Mouse (Mus musculus): Measurements from ENCODE around the gene Nxn. TPM values are rescaled to one million over a fixed set of nuclear protein-coding genes. Genes with fewer than 3 reads are reported as not detected.

The Nxn gene
- polyA plus RNA-seq, 1 experiment from 2014 or later, result 57.3 TPM

DNA sequence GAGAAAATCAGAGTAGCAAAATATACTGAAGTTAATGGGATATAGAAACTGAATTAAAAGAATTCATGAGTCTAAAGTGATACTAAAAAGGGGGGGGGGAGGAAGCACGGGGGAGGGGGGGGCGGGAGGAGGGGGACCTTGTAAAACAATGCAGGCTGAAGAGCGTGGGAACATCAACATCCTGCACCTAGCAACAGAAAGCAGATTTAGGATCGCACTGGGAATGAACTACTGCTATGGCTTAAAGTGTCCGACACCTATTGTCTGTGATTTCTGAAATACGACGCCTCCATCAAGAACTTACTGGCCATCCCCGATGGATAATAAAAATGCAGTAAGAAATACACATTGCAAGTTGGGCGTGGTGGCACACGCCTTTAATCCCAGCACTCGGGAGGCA lies 95.6 kb downstream of the Nxn start:
- Histone ChIP-seq H3K4me1 (peaks cover 20% of the 10 kb centered on the region), H3K4me3 (no peak overlapping the region), H3K36me3 (no peaks in the 10 kb centered on the region), H3K27ac (no peak overlapping the region), H3K9ac (no peak overlapping the region), H3K27me3 (no peaks in the 10 kb centered on the region), H3K9me3 (replicated peaks) (no peaks in the 10 kb centered on the region), H3K4me2 (replicated peaks) (no peak overlapping the region)
- 63% methylated on average over 11 of the region's 11 CpGs for WGBS
- ATAC-seq (ENCODE audit: low FRiP score), result no peak

DNA sequence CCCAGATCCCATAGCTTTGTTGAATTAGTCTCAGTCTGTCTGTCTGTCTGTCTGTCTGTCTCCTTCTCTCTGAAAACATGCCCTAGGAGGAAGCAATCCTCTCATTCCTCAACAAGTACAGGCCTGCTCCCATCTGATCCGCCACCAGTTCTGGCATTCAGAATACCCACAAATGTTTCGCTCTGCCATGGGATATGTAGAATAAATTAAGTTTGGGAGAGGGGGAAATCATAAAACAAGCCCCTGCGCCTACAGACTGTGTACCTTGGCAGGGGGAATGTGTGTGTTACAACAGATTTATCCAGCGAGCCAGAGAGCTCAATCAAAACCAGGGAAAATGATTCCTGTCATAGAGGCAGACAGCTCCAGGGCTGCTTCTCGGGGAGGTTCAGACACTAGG lies 98.1 kb downstream of the Nxn start:
- no peak overlapping the region for H3K4me2 ChIP-seq (replicated peaks)
- no peak for ATAC-seq (ENCODE audit: low FRiP score)
- no peaks in the 10 kb centered on the region for H3K27me3 ChIP-seq
- H3K9me3 ChIP-seq (replicated peaks), result no peaks in the 10 kb centered on the region
- no peak overlapping the region for H3K4me3 ChIP-seq
- H3K4me1 ChIP-seq, result peaks cover 29% of the 10 kb centered on the region
- H3K9ac ChIP-seq, result no peak overlapping the region
- H3K27ac ChIP-seq, result no peak overlapping the region
- H3K36me3 ChIP-seq, result no peaks in the 10 kb centered on the region
- WGBS, result 92% methylated on average over 5 of the region's 5 CpGs

DNA sequence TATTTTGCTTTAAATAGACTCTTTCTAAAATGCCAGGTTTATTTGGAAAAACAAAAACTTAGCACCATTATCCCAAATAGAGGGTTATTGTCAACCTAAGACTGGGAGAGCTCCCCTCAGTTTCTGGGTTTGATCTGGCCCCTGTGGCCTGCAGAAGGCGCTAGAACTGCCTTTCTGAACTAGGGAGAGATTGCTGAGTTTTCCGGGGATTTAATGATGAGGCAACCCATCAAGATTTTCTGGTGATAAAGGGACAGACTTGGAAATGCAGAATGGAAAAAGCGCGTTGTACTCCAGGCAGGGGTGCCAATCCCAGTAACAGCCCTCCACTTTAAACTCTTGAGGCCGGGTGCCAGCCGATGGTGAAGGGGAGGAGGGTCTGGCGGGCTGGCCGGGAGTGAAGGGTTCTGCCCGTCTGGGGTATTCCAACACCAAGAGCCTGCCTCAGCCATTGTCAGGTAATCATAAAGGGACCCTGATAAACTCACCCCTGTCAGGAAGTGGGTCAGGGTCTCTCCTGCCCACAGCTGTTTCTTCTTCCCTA lies 100.4 kb downstream of the Nxn start:
- no peak overlapping the region for H3K4me3 ChIP-seq
- H3K9ac ChIP-seq, result no peak overlapping the region
- no peaks in the 10 kb centered on the region for H3K9me3 ChIP-seq (replicated peaks)
- H3K27me3 ChIP-seq, result no peaks in the 10 kb centered on the region
- no peak for ATAC-seq (ENCODE audit: low FRiP score)
- no peak overlapping the region for H3K27ac ChIP-seq
- no peak overlapping the region for H3K4me2 ChIP-seq (replicated peaks)
- 76% methylated on average over 9 of the region's 9 CpGs for WGBS
- peaks cover 37% of the 10 kb centered on the region for H3K4me1 ChIP-seq
- H3K36me3 ChIP-seq, result no peaks in the 10 kb centered on the region

DNA sequence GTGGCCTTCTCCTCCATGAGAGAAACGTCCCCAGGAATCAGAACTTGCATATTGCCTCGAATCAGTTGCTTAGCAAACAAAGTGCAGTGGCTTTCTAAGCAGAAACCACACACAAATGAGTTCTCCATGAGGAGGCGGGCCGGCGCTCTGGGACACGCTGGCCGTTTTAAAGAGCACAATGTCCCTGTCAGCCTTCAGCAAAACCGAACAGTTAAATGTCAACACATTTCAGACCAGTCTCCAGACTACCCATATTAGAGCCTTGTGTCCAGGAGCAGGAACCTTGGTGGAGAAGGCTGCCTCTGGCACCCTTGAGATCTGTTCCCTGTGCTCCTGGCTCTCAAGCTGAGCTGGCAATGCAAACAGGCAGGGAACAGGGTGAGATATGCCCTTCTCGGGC lies 101.7 kb downstream of the Nxn start:
- Histone ChIP-seq H3K4me3 (no peak overlapping the region), H3K9ac (no peak overlapping the region), H3K36me3 (no peaks in the 10 kb centered on the region), H3K27ac (no peak overlapping the region), H3K9me3 (replicated peaks) (no peaks in the 10 kb centered on the region), H3K4me2 (replicated peaks) (no peak overlapping the region), H3K27me3 (no peaks in the 10 kb centered on the region), H3K4me1 (peaks cover 46% of the 10 kb centered on the region)
- WGBS, result 58% methylated on average over 9 of the region's 9 CpGs
- ATAC-seq (ENCODE audit: low FRiP score), result no peak

DNA sequence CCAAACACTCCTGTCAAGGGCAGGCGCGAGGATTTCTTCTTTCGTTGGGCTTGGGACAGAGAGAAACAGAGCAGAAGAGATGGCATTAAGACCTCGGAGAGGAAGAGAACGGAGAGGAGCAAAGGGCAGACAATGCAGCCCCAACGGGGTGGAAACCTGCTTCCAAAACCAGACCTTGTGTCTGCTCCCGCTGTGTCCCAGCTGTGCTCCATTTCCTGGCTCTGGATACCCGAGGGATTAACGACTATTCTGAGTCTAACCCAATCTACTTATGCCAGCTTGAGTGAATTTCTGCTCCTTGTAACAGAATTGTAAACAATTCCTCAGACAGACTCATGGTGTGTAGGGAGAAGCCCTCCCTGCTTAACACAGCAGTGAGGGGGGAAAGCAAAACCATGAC lies 104.1 kb downstream of the Nxn start:
- peaks cover 57% of the 10 kb centered on the region for H3K4me1 ChIP-seq
- H3K36me3 ChIP-seq, result no peaks in the 10 kb centered on the region
- no peak overlapping the region for H3K9ac ChIP-seq
- H3K4me3 ChIP-seq, result no peak overlapping the region
- H3K9me3 ChIP-seq (replicated peaks), result no peaks in the 10 kb centered on the region
- H3K27me3 ChIP-seq, result no peaks in the 10 kb centered on the region
- ATAC-seq (ENCODE audit: low FRiP score), result no peak
- H3K4me2 ChIP-seq (replicated peaks), result no peak overlapping the region; the same call in 1 of the 2 replicates
- H3K27ac ChIP-seq, result peak overlapping the region; percentile 66
- WGBS, result 22% methylated on average over 9 of the region's 9 CpGs

DNA sequence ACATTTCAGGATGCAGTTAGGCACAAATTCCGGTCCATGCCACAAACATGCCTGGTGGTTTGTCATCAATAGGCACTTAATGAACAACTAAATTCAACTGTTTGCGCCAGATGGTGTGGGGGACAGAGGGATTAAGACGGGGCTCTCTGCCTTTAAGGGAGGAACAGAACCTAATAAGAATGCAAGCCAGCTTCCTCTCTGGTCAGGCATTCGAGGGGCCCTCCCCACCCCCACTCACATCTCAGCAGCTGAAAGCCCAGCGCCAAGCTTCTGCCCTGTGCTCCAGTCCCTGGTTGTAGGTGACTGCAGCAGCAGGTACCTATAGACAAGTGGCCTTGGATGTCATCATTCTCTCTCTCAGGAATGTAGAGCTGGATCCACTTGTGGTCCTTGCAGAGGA lies 104.9 kb downstream of the Nxn start:
- WGBS, result 52% methylated on average over 5 of the region's 5 CpGs
- no peak for ATAC-seq (ENCODE audit: low FRiP score)
- peaks cover 59% of the 10 kb centered on the region for H3K4me1 ChIP-seq

DNA sequence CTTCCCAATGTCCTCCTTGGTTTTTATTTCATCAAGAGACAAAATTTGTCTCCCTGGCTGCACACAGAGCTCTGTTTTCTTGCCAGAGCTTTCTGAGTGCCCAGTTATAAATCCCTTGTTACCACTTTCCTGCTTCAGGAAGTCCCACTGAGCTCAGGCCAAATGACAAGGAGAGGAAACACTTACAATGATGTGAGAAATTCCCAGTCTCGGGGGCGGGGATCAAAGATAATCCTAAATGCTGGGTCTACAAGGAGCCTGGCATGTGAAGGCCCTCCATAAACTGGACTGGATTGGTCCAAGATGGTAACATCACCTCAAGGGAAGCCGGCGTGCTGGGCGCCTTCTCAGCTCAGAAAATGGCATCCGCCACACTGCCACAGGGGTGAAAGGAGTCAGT lies 106.1 kb downstream of the Nxn start:
- peaks cover 65% of the 10 kb centered on the region for H3K4me1 ChIP-seq
- no peaks in the 10 kb centered on the region for H3K27me3 ChIP-seq
- H3K4me2 ChIP-seq (replicated peaks), result no peak overlapping the region
- ATAC-seq (ENCODE audit: low FRiP score), result no peak
- peak overlapping the region; percentile 19 for H3K27ac ChIP-seq
- no peaks in the 10 kb centered on the region for H3K36me3 ChIP-seq
- no peak overlapping the region for H3K4me3 ChIP-seq
- H3K9ac ChIP-seq, result no peak overlapping the region
- WGBS, result 81% methylated on average over 6 of the region's 6 CpGs
- no peaks in the 10 kb centered on the region for H3K9me3 ChIP-seq (replicated peaks)

More for the DNA sequence above, 104.9 kb downstream of the Nxn start:
- Histone ChIP-seq H3K9me3 (replicated peaks) (no peaks in the 10 kb centered on the region), H3K27me3 (no peaks in the 10 kb centered on the region), H3K36me3 (no peaks in the 10 kb centered on the region), H3K4me2 (replicated peaks) (no peak overlapping the region), H3K9ac (no peak overlapping the region), H3K27ac (peak overlapping the region; percentile 14; the same call in 1 of the 2 replicates), H3K4me3 (no peak overlapping the region)

DNA sequence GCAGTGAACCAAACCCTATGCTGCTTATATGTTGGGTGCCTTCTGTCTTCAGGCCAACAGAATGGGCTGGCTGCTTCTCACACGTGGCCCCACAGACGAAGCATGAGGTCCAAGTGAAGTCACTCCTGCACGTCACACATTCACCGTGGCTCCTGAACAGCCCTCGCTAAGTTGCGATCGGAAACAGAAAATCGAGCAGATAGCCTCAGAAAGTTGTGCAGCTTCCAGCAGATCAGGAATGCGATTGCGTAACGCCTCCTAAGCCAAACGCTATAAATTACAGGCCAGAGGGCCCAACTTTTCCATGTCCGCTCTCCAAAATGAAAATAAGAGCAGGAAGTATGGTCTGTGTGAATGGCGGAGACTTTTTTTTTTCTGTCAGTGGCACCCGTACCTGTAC lies 106.5 kb downstream of the Nxn start:
- Histone ChIP-seq H3K4me1 (peaks cover 68% of the 10 kb centered on the region), H3K36me3 (no peaks in the 10 kb centered on the region), H3K27ac (peak overlapping the region; percentile 19; the same call in 1 of the 2 replicates), H3K9ac (no peak overlapping the region), H3K27me3 (no peaks in the 10 kb centered on the region), H3K4me2 (replicated peaks) (no peak overlapping the region), H3K4me3 (no peak overlapping the region), H3K9me3 (replicated peaks) (no peaks in the 10 kb centered on the region)
- no peak for ATAC-seq (ENCODE audit: low FRiP score)
- WGBS, result 84% methylated on average over 15 of the region's 15 CpGs

DNA sequence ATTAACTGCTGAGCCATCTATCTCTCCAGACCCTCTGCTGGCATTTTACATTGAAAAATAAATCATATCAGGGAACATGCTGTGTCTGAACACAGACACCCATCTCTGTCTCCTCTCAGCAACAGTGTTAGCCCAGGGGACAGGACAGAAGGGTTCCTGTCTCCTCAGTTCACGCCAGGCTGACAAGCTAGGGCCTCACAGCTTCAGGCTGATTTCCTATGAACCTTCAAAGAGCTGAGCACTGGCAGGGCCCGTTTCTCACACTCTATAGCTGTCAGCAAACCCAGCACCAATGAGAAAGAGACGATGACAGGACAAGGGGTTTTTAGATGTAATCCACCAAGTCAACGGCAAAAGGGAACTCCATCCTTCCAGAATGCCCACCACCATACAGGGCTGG lies 107.0 kb downstream of the Nxn start:
- 77% methylated on average over 4 of the region's 4 CpGs for WGBS
- Histone ChIP-seq H3K27ac (0 out of 2 replicates have a peak overlapping the region, but pooled peaks have one; percentile 19), H3K36me3 (no peaks in the 10 kb centered on the region), H3K4me2 (replicated peaks) (no peak overlapping the region), H3K4me3 (no peak overlapping the region), H3K27me3 (no peaks in the 10 kb centered on the region), H3K9me3 (replicated peaks) (no peaks in the 10 kb centered on the region), H3K4me1 (peaks cover 70% of the 10 kb centered on the region), H3K9ac (no peak overlapping the region)
- ATAC-seq (ENCODE audit: low FRiP score), result no peak

DNA sequence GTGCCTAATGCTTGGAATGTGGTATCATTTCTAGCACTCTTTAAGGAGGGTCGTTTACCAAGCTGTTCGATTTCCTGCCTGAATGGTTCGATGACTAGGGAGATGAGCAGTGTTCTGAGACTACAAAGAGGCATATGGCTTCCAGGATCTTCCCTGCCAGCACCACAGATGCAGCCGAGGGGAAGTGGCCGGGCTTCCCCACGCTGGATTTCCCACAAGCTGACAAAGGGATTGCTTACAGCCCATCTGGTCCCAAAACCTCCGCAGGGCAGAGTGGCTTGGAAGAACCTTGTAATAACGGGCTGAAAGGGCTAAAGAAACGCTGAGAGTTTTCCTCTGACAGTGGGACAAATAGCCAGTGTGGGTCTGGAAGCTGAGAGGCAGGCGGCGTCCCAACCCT lies 108.6 kb downstream of the Nxn start:
- Histone ChIP-seq H3K4me2 (replicated peaks) (no peak overlapping the region), H3K4me1 (peaks cover 75% of the 10 kb centered on the region), H3K36me3 (no peaks in the 10 kb centered on the region), H3K9ac (peak overlapping the region; percentile 47; the same call in 1 of the 2 replicates), H3K9me3 (replicated peaks) (no peaks in the 10 kb centered on the region), H3K4me3 (no peak overlapping the region), H3K27ac (peak overlapping the region; percentile 92), H3K27me3 (no peaks in the 10 kb centered on the region)
- ATAC-seq (ENCODE audit: low FRiP score), result peak; percentile 74
- 22% methylated on average over 11 of the region's 11 CpGs for WGBS

DNA sequence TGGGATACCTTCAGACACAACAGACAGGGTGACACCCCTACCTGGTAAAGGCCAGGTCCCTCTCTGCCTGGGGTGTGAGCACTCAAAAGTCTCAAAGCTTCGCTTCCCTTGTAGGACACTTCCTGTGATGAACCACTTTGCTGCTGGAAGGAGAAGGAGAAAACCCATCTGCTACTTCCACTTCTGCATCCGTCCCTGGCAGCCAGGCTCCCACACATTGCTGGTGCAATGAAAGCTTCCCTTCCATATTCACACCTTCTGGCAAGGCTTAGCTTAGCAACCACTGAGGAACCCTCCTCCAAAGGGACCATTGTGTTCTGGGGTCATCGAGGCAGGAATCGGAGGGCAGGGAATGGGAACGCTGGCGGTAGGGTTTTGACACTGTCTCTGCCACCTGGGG lies 110.3 kb downstream of the Nxn start:
- H3K27ac ChIP-seq, result 0 out of 2 replicates have a peak overlapping the region, but pooled peaks have one; percentile 5
- WGBS, result 86% methylated on average over 6 of the region's 6 CpGs
- H3K9me3 ChIP-seq (replicated peaks), result no peaks in the 10 kb centered on the region
- no peaks in the 10 kb centered on the region for H3K36me3 ChIP-seq
- H3K4me1 ChIP-seq, result peaks cover 66% of the 10 kb centered on the region
- ATAC-seq (ENCODE audit: low FRiP score), result no peak
- no peak overlapping the region for H3K4me3 ChIP-seq
- H3K9ac ChIP-seq, result no peak overlapping the region
- H3K27me3 ChIP-seq, result no peaks in the 10 kb centered on the region
- H3K4me2 ChIP-seq (replicated peaks), result no peak overlapping the region

DNA sequence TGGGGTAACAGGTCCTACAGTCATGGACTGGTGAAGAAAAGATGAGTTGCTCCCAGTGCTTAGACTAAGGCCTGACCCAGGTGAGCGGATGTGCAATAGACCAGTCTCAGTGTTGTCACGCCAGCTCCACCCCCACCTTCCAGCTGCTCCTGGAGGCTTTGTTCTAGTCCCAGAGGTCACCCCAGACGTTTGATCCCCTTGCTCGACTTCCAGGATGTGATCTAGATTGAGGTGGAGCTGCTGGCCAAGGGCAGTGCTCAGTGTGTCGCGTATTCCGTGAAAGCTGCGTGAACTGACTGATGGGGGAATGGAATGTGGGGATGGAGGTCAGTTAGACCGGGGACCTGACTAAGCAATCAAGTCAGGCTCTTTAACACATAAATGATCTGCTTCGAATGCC lies 111.6 kb downstream of the Nxn start:
- no peak for ATAC-seq (ENCODE audit: low FRiP score)
- Histone ChIP-seq H3K4me1 (peaks cover 57% of the 10 kb centered on the region), H3K9ac (no peak overlapping the region; the same call in 1 of the 2 replicates), H3K4me3 (no peak overlapping the region), H3K4me2 (replicated peaks) (no peak overlapping the region), H3K27ac (no peak overlapping the region), H3K9me3 (replicated peaks) (no peaks in the 10 kb centered on the region), H3K36me3 (no peaks in the 10 kb centered on the region), H3K27me3 (no peaks in the 10 kb centered on the region)
- 33% methylated on average over 10 of the region's 10 CpGs for WGBS

DNA sequence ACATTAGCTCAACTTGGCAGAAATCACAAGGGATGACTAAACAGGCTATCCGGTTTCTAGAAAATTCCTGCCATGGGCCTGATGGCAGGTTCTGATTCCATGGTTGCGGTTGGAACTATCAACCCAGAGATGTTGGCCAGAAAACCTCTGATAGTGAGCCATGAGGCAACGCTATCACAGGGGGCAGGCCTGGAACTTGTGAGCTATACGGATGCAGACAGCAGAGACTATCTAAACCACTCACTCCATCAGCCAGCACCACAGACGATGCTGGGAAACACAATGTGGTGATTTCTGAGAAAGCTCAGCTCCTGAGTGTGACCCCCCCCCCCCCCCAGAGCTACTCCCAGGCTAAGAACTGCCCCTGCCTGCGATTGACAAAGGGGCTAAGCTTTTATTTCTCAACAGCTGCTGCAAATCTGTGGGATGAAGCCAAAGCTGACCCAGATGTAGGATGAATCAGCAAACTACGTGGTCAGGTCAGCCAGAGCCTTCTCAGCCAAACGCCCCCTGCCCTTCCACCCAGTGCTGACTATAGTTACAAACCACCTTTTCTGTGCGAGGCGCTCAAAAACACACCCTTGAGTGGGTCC lies 112.3 kb downstream of the Nxn start:
- Histone ChIP-seq H3K4me3 (no peak overlapping the region), H3K27ac (no peak overlapping the region), H3K9ac (no peak overlapping the region; the same call in 1 of the 2 replicates), H3K36me3 (no peaks in the 10 kb centered on the region), H3K4me1 (peaks cover 52% of the 10 kb centered on the region), H3K4me2 (replicated peaks) (no peak overlapping the region), H3K27me3 (no peaks in the 10 kb centered on the region), H3K9me3 (replicated peaks) (no peaks in the 10 kb centered on the region)
- no peak for ATAC-seq (ENCODE audit: low FRiP score)
- 58% methylated on average over 10 of the region's 10 CpGs for WGBS
